Mouse (Mus musculus) kidney, adult 18-20 months (tissue): ENCODE measurements around the gene Cplx2.

Experiments
- DNase-seq: peaks from one replicate; pipeline ENCODE4 v3.0.0; 2021

Cplx2 gene

DNA sequence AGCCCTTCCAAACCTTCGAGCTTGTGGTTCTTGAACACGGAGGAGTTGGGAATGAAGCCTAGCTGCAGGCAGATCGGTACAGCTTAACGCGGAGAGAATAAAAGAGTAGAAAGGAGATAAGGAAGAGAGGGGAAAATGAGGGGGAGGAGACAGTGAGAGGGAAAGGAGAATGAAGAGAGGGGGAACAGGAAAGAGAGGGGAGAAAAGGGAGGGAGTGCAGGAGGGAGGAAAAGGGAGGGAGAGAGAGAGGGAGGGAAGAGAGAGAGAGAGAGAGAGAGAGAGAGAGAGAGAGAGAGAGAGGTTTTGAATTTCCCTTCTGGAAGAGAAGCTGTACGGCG, at the start of gene Cplx2:
Cplx2 (plus strand) TSS at position 301 of the 338 bp plus-strand sequence.
- no peak for DNase-seq

DNA sequence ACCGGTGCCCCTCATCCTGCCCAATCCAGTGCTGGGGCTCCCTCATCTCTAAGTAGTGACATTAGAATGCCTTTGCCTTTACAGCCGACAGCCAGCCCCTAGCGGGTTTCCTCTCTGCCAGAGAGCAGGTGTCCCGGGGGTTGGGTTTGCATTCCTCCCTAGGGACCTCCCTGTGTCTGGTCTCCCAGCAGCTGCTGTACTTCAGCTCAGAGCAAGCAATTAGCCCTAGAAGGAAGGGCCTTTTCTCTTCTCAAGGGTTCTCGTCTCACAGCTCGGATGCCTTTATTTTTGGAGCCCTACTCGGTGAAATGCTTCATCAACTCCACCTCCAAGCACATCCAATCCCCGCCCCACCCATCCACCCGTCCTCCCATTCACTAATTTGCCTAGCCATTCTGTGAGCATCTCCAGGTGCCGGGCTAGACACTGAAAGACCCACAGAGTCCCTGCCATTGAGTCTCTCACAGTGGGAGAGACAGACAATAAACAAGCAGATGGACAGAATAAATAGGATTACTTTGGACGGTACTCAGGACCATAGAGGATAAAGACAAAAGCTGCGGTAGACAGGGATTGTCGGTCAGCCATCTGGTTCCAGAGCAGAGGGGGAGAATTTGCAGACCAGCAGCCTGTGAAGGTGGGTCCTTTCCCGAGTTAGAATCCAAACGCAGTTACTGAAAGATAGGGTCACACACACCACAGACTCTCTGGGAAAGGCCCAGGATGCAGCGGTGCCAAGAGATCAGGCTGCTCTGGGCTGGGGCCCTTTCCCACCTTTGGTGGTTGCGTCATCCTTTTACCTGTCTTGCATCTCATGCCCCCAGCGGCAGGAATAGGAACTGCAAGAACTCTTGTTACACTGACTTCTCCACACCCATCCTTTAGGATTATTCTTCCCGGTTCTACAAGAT, 48.5 kb upstream of the Cplx2 start:
- peak; percentile 65 for DNase-seq

GRCm38 (mm10) chr13:54323307-54324165, 47.6 kb upstream of the Cplx2 start:
- DNase-seq: no peak

DNA sequence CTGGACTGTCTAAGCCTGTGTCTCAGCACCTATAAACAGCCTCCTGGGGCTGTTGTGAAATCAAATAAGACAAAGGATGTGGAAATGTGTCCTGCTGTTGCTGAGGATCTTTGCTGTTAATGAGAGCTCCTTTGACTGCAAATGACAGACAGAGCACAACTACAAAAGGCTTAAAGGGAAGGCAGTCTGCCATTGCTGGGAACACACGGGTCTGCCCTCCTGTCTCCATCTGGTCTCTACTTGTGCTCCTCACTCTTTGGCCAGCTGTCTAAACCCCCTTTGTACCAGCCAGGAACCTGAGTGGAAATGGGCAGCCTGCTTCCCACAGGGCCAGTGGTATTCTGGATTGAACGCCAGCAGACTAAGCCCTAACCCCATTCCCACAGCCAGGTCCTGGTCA, 47.0 kb upstream of the Cplx2 start:
- no peak for DNase-seq

DNA sequence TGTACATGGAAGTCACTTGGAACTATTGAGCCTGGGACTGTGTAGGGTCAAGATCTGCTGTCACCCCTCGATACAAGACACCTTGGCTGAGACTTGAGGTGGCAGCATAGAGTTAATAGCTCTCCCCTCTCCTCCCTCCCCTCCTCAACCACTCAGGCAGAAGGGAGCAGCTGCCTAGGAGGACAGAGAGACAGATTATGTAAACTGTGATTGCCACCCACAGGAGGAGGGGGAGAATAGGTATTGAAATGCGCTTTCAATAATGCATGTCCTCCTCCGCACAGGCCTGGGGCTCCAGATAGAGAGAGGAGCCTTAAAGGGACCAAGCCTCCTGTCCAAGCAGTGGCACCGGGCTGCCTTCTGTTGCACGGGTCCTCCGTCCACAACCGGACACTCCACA, 45.3 kb upstream of the Cplx2 start:
- no peak for DNase-seq

DNA sequence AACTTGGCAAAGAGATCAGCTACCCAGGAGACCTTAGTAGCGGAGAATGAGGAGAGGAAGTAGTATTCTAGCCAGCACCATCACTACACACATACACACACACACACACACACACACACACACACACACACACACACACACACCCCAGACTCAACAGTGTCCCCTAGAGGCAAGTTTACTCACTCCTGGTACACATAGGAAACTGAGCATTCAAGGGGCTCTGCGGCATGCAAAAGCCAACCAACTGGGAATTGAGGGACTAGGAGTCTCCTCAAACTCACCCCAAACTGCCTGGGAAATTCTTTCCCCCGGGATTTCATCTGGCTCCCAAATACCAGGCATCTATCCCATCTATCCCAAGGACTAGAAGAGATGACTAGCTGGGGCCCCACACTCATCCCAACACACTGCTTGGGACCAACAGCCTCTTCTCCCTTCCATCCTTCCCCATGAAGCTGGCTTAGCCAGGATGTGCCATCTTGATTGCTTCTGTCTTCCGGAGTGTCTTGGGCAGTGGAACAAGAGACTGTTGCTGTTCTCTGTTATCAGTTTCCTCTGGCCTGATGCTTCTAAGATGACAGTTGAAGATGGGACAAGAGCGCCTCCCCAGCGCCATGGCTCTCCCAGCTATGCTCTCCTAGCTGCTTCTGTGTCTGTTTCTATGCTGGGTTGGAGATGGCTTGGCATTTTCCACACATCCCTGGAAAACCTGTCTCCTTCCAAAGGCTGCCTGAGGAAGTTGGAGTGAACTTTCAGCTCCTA, 44.3 kb upstream of the Cplx2 start:
- no peak for DNase-seq

DNA sequence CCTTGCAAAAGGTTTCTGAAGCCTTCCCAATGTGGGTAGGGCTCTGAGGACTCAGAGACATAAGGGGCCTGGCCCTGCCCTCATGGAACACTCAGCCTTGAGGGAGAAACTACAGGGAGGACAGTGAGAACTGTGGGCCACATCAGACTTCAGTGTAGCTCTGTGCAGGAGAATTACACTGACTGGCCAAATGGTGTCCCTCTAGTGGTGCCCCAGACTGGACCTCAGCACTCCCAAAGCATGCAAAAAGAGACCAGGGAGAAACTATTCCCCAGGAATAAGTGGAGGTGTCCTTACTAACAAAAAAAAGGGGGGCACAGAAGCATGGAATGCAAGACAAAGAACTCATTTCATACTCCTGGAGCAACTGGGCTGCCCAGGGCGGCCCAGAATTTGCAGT, 43.1 kb upstream of the Cplx2 start:
- no peak for DNase-seq

GRCm38 (mm10) chr13:54328954-54329490, 42.1 kb upstream of the Cplx2 start:
- no peak for DNase-seq

DNA sequence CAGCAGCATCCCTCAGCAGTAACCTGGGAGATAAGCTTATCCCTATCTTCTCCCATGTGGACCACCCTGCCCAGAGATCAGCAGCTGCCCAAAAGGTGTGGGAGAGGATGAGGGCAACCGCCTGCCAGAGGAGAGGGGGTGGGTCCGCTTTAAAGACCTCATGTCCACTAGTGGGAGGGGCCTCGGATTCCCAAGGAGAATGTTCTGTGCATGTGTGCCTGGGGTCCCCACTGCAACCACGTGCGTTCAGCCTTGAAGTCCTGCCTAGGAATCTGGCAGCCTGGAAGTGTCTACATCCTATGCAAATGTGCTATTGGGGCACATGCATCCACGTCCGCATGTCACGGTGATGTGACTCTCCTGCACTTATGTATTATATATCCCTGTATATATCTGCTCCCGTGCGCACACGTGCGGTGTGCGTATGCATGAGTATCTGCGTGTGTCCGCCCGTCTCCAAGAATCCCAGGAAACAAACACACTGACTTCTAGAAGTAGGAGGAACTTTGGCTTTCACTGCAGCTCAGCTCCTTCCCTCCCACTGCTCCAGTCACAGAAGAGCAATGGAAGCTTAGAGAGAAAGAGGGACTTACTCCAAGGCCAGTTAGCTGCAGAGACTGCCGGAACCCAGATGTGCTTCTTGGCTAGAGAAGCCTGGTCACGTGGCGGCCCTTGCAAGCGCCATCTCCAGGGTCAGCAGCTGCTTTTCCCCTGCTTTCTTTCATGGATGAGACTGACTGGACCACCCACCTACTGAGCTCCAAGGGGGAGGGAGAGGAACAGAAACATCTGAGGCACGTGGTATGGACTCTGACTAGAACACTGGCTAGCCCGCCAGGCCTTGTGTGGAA, 39.1 kb upstream of the Cplx2 start:
- peak; percentile 33 for DNase-seq

DNA sequence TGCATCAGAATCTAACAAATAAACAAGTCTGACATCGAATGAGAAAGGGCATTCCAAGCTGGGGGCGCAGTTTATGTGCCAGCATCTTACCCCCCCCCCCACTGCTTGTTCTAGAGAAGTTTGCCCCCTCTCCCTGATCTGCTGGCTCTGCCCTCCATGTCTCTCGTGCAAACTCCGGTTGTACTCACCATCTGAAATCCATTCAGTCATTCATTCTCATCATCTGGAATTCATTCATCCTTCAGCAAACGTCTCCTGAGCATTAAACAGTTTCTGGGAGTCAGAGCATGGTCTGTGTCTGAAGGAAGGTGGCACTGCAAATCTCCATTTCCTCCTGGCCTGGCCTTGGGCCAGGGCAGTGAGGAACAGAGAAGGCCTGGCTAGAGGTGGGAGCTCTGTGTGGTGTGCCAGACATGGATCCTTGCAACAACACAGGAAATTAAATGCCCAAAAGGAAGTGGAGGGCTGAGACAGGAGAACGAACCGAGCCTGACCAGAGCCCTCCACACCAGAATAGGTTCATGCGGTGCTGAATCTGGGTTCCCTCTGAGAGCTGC, 38.1 kb upstream of the Cplx2 start:
- DNase-seq: no peak

GRCm38 (mm10) chr13:54337058-54337457, 34.1 kb upstream of the Cplx2 start:
- no peak for DNase-seq

- no peak for DNase-seq
Measured at GRCm38 (mm10) chr13:54337541-54337940, 33.6 kb upstream of the Cplx2 start.

GRCm38 (mm10) chr13:54338815-54339214, 32.3 kb upstream of the Cplx2 start:
- no peak for DNase-seq

DNA sequence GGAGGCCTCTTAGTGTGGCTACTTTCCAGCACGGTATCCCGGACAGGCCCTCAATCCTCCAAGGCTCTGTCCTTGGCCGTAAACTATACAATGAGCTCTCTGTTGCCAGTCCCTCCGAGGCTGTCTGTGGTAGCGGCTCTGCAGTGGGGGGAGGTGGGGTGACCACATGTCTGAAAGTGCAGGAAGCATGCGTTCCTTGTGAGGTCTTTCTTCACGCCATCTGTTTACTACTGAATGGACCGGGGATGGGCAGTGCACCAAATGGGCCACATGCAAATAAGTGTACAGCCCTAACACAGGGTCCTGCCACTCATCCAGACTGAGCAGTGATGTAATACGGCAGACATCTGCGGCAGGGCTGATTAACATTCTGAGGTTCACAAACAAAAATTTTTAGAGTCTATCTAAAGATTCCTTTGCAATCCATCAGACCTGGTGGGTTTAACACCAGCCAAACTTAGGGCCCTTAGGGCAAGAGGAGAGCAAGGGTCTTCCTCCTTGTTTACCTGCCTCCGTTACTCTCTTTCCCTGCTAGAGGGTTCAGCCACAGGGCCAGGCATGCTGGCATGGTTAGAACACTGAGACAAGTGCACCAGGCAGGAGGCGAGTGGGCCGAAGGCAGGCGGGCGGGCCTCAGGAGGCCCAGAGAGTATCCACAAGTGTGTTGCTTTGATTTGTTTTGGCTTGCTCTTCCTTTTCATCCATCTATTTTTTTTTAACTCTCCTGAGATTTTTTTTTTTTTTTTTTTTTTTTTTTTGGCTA, 25.1 kb upstream of the Cplx2 start:
- DNase-seq: no peak

- no peak for DNase-seq
Measured at GRCm38 (mm10) chr13:54348011-54348410, 23.1 kb upstream of the Cplx2 start.

DNA sequence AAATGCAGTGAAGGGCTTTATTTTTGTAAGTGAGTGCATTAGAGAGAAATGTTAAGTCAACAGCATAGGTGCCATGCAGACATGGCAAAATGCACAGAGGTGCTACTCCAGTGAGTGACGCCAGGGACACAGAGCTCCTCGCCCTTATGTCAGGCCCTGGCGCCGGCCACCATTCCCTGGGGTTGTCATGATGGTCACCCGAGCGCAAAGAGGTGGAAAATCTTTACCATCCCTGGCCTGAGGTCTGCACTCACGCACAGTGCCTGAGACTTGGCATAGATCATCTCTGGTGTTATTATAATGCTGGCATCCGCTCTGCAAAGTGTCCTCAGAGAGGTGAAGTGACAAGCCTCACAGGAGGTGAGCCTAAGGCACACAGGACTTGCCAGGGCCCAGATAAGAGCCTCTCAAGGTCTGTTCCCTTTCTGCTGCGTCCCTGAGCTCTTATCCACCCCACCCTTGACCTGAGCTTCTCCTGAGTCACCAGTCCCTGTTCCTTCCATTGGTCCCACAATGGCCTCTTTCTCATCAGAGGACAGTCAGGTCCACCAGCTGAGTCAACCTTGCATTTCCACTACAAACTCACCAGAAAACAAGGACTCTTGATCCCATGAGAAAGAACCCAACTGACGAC, 21.9 kb upstream of the Cplx2 start:
- no peak for DNase-seq

- peak; percentile 72 for DNase-seq
Measured at GRCm38 (mm10) chr13:54357420-54357819, 13.7 kb upstream of the Cplx2 start.

- DNase-seq: no peak
Measured at GRCm38 (mm10) chr13:54359181-54359580, 12.0 kb upstream of the Cplx2 start.

DNA sequence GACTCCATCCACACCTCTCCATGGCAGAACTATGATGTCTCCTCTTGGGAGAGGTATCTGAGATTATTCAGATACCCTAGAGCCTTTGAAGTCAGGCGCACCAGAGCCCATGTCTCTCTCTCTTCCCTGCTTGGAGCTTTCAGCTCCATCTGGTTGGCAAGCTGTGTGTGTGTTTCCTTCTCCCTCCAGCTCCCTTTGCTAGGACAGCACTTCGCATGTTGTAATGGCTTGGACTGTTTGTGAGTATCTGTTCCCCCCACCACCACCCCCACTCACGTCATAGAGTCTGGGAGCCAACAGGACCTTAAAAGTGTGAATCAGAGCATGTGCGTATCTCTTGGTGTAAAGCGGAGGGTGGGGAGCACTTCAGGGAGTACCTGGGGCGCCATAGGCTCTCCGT, 6.5 kb upstream of the Cplx2 start:
- no peak for DNase-seq

GRCm38 (mm10) chr13:54367758-54368157, 3.4 kb upstream of the Cplx2 start:
- DNase-seq: no peak
